Mouse (Mus musculus) E14TG2a.4 (cell line): Measurements from ENCODE around the gene Creb3l2.

Source experiments
- CTCF ChIP-seq: conservative IDR thresholded peaks from 2 replicates; pipeline ENCODE4 v1.5.1; 2014; ENCODE audit warnings: low read length
- POU5F1 ChIP-seq: IDR thresholded peaks from 2 replicates; pipeline ENCODE4 v1.6.1; 2014; ENCODE audit warnings: low read length, borderline replicate concordance

GRCm38 (mm10) chr6:37370566-37370965 lies 71.4 kb downstream of the Creb3l2 start:
- no peak for TF ChIP-seq CTCF
- TF ChIP-seq POU5F1 = no peak
